ENCODE assay signal across 8 mouse cellular contexts in the genomic region with DNA sequence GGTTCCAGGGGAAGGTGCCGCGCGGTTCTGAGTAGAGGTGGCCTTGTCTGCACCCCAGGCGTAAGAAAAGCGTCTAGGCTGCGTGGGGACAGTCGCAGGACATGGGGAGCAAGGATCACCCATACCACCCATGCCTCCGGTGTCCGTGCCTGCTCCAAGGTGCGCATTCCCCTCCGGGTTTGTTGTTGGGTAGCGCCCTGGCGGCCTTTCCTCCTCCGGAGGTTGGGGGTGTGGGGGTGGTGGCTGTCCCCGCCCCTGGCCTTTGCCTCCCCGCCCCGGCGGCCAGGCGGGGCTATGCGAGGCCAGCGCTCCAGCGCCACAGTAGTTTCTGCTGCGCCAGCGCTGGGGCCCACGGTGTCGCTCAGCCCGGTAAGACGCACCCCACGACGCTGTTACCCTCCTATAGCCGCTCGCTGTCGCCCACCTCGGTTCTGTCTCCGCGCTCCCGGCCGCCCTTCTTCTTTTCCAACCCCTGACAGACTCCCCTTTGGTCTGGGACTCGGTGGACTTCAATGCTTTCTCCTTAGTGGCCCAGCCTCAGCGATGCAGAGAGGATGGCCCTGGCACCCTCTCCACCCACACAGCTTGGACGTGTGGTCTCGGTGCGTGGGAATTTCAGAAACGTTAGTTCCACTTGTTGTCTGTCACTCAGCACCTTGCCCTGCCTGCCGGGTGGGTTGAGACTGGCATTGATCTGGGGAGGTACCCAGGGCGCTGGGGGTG. TPM values are rescaled to one million over a fixed set of nuclear protein-coding genes. Genes with fewer than 3 reads are reported as not detected.
DNase-seq lines count a peak whose midpoint lies in the region; ATAC-seq and TF ChIP-seq lines count a peak whose summit lies in the region.

TSS of gene Sqor (plus strand) at position 167 of the 723 bp plus-strand sequence.

- peak within 1 kb of the TSS; percentile 55; the same call in 1 of the 2 replicates for H3K9ac ChIP-seq in ES-E14 (ENCODE audit: insufficient read depth, low read depth, low read length, poor library complexity, severe bottlenecking)
- H3K9ac ChIP-seq in forebrain, embryonic 14.5 days (ENCODE audit: low read length): peak within 1 kb of the TSS; percentile 47; the same call in 1 of the 2 replicates
- peak within 1 kb of the TSS; percentile 61 for H3K9ac ChIP-seq in lung, embryonic 16.5 days (ENCODE audit: low read length)

- H3K9me3 ChIP-seq in ES-E14 (ENCODE audit: control insufficient read depth, insufficient read depth, low read depth, low read length): no peaks in the 10 kb centered on the region
- no peaks in the 10 kb centered on the region for H3K9me3 ChIP-seq in forebrain, embryonic 14.5 days (replicated peaks; ENCODE audit: control insufficient read depth, low read length)
- H3K9me3 ChIP-seq in lung, embryonic 16.5 days (ENCODE audit: control insufficient read depth, low read length): no peaks in the 10 kb centered on the region

- H3K36me3 ChIP-seq in ES-E14 (ENCODE audit: control insufficient read depth, insufficient read depth, low read length, poor library complexity, severe bottlenecking): no peaks in the 10 kb centered on the region
- no peaks in the 10 kb centered on the region for H3K36me3 ChIP-seq in forebrain, embryonic 14.5 days (ENCODE audit: control insufficient read depth, insufficient read depth, low read length)
- no peaks in the 10 kb centered on the region for H3K36me3 ChIP-seq in lung, embryonic 16.5 days (ENCODE audit: control insufficient read depth, insufficient read depth, low read length)

- peak within 1 kb of the TSS; percentile 61 for H3K4me2 ChIP-seq in forebrain, embryonic 14.5 days (ENCODE audit: low read length)
- H3K4me2 ChIP-seq in lung, embryonic 16.5 days (ENCODE audit: low read depth, low read length): peak within 1 kb of the TSS; percentile 85

- H3K27me3 ChIP-seq in forebrain, embryonic 14.5 days (replicated peaks; ENCODE audit: control insufficient read depth, insufficient read depth, low read length): 0 out of 2 replicates have a peak, but pooled peaks cover 15% of the 10 kb centered on the region
- H3K27me3 ChIP-seq in lung, embryonic 16.5 days (ENCODE audit: control insufficient read depth, insufficient read depth, low read depth, low read length): no peaks in the 10 kb centered on the region; the same call in 1 of the 2 replicates

- H3K4me3 ChIP-seq in ES-E14 (ENCODE audit: insufficient read depth in 1 of 2, low read depth in 1 of 2, low read length in 2 of 2, poor library complexity in 1 of 2, severe bottlenecking in 1 of 2): peak within 1 kb of the TSS; percentile 57 to 67
- peak within 1 kb of the TSS; percentile 30 for H3K4me3 ChIP-seq in forebrain, embryonic 14.5 days (ENCODE audit: low read depth, low read length)
- H3K4me3 ChIP-seq in lung, embryonic 16.5 days (ENCODE audit: low read length): peak within 1 kb of the TSS; percentile 45
- H3K4me3 ChIP-seq in olfactory bulb, adult 2 months (ENCODE audit: insufficient read depth, low read depth, low read length): peak within 1 kb of the TSS; percentile 47

- no peak for TF ChIP-seq POLR2A in olfactory bulb, adult 2 months (IDR thresholded peaks at IDR 0.05; ENCODE audit: insufficient read depth, low read depth, low read length)

- WGBS in forebrain, embryonic 14.5 days: under 1% methylated on average over 46 of the region's 46 CpGs
- under 1% methylated on average over 45 of the region's 46 CpGs for WGBS in lung, embryonic 16.5 days
- WGBS in olfactory bulb, adult 2 months: 2% methylated on average over 46 of the region's 46 CpGs

- no peak for DNase-seq in ES-E14 (ENCODE audit: low read depth, low spot score)
- DNase-seq in forebrain, embryonic 14.5 days (ENCODE audit: low spot score): peak; percentile 9
- DNase-seq in heart, postnatal 14 days: peak; percentile 84 to 87
- peak; percentile 76 to 85 for DNase-seq in kidney, postnatal 4 days
- DNase-seq in thymus, postnatal 0 days (ENCODE audit: low spot score): peak; percentile 60

- no peak for TF ChIP-seq CTCF in olfactory bulb, adult 2 months (IDR thresholded peaks at IDR 0.05; ENCODE audit: insufficient read depth, low read depth, low read length)

- intact Hi-C loops in heart, postnatal 14 days (cut with DNase I): no loop called here

- H3K27ac ChIP-seq in ES-E14 (ENCODE audit: insufficient read depth, low read depth, low read length, poor library complexity, severe bottlenecking): no peak within 1 kb of the TSS
- H3K27ac ChIP-seq in forebrain, embryonic 14.5 days (ENCODE audit: low read depth, low read length): no peak within 1 kb of the TSS
- no peak within 1 kb of the TSS for H3K27ac ChIP-seq in lung, embryonic 16.5 days (ENCODE audit: low read length)
- no peak within 1 kb of the TSS for H3K27ac ChIP-seq in olfactory bulb, adult 2 months (ENCODE audit: insufficient read depth, low read depth, low read length)

- in situ Hi-C loops in ES-E14 (cut with MboI; ENCODE audit: low sequenced_read_pairs in 2 of 2, unreplicated experiment in 2 of 2): no loop called here

- peak; percentile 88 for ATAC-seq in cerebellum, adult (ENCODE audit: insufficient number of reproducible peaks, low FRiP score, low TSS enrichment)
- ATAC-seq in forebrain, embryonic 14.5 days: peak; percentile 44; the same call in 1 of the 2 replicates
- ATAC-seq in lung, embryonic 16.5 days (ENCODE audit: low read depth): peak; percentile 96

- H3K4me1 ChIP-seq in ES-E14 (ENCODE audit: control insufficient read depth in 2 of 2, insufficient read depth in 2 of 2, low read length in 2 of 2, poor library complexity in 1 of 2): peaks cover 0 to 2% of the 10 kb centered on the region in 2 experiments; a peak in 1 of 4 replicates
- H3K4me1 ChIP-seq in forebrain, embryonic 14.5 days (ENCODE audit: control insufficient read depth, insufficient read depth, low read length): no peaks in the 10 kb centered on the region; the same call in 1 of the 2 replicates
- no peaks in the 10 kb centered on the region for H3K4me1 ChIP-seq in lung, embryonic 16.5 days (replicated peaks; ENCODE audit: control insufficient read depth, insufficient read depth, low read length)
- H3K4me1 ChIP-seq in olfactory bulb, adult 2 months (ENCODE audit: control insufficient read depth, insufficient read depth, low read length): peaks cover 9% of the 10 kb centered on the region

TF ChIP-seq in ES-E14, 5 proteins besides CTCF, POLR2A, EP300 and RAD21:
- no peak for TF ChIP-seq MAFK (IDR thresholded peaks at IDR 0.05; ENCODE audit: insufficient read depth, low read depth, low read length)
- TF ChIP-seq ZC3H11A (IDR thresholded peaks at IDR 0.05; ENCODE audit: borderline replicate concordance, low read depth, low read length): no peak
- TF ChIP-seq CHD2 (IDR thresholded peaks at IDR 0.05; ENCODE audit: low read depth, low read length): no peak
- TF ChIP-seq ZNF384 (IDR thresholded peaks at IDR 0.05; ENCODE audit: low read depth, low read length): no peak
- TF ChIP-seq HCFC1 (IDR thresholded peaks at IDR 0.05; ENCODE audit: borderline replicate concordance, insufficient read depth, low read length): no peak

RNA-seq across cellular contexts. Expression of gene Sqor, which starts in this region (rescaled TPM):
- total RNA-seq in ES-E14 (2012; rRNA removed): 0.26 and 1.3 TPM in 2 replicates
- 2.8 and 3.6 TPM in 2 replicates for polyA plus RNA-seq in forebrain, embryonic 14.5 days (2014; fragmentation: Nextera tagmentation; extraction: Ambion mirVana)
- 10 to 100 TPM; 19.7 to 30.0 TPM for total RNA-seq in heart, postnatal 14 days (2021)
- 11.3 and 15.1 TPM in 2 replicates for polyA plus RNA-seq in lung, embryonic 16.5 days (2015; fragmentation: Nextera tagmentation; extraction: Ambion mirVana)
- polyA plus RNA-seq in olfactory bulb, adult 2 months (2012; ENCODE audit: insufficient read depth, insufficient read length, low replicate concordance, missing spikeins): not detected in 2 replicates
- polyA plus RNA-seq in thymus, postnatal 0 days (2015; fragmentation: Nextera tagmentation; extraction: Ambion mirVana): 5.7 and 6.3 TPM in 2 replicates

Comparison
In these comparisons a context has a peak if more than half of its experiments do, and no peak if none do; other contexts are left out.
1. ATAC-seq: peak in every context shown above with its lines; median percentile 96 in lung, embryonic 16.5 days; 88 in cerebellum, adult; 44 in forebrain, embryonic 14.5 days.